32 mouse cellular contexts compared by ENCODE assay signal in genomic region chr3:105375820-105376219, GRCm38 (mm10).
DNase-seq lines count a peak whose midpoint lies in the region; ATAC-seq and TF ChIP-seq lines count a peak whose summit lies in the region.
"Had no signal": no experiment of that assay in that cellular context is flagged by ENCODE, and none has a peak within 500 bp of the region (broad histone marks: within the 10 kb centered on the region; RNA-seq: fewer than 3 reads in every experiment).

No protein-coding gene starts in this region.

- H3K4me1 ChIP-seq in heart, embryonic 14.5 days (ENCODE audit: control insufficient read depth in 2 of 2, insufficient read depth in 2 of 2, low read length in 2 of 2): peaks cover 19 to 22% of the 10 kb centered on the region in 2 experiments
- H3K4me1 ChIP-seq: limb, embryonic 15.5 days; liver, embryonic 13.5 days had no signal

- DNase-seq in layer of hippocampus, adult 2 months (ENCODE audit: low spot score in 2 of 2): no peak
- no peak for DNase-seq in layer of hippocampus, adult 8-10 months (ENCODE audit: low spot score in 2 of 2)
- peak; percentile 20 to 25 for DNase-seq in heart, postnatal 10 days
- DNase-seq in MN1 (ENCODE audit: low spot score): no peak
- DNase-seq in cerebellum, adult 11 months: no peak
- DNase-seq: adrenal gland, postnatal 36 days; B cell, adult 2 months; cerebellum, adult 2 months; cerebellum, postnatal 25 days; gastrocnemius, postnatal 14 days; kidney, adult 8-10 months; kidney, postnatal 4 days; layer of hippocampus, adult 9-11 months; liver, embryonic 13.5 days; lung, adult 18-20 months; lung, postnatal 4 days; right cerebral cortex, postnatal 4 days; thymus, adult 18-20 months; thymus, postnatal 36 days had no signal

- H3K9ac ChIP-seq in heart, embryonic 14.5 days (ENCODE audit: low read length): peak overlapping the region; percentile 73
- H3K9ac ChIP-seq: forebrain, embryonic 13.5 days; hindbrain, embryonic 13.5 days; limb, embryonic 15.5 days; liver, embryonic 13.5 days; midbrain, embryonic 12.5 days; neural tube, embryonic 13.5 days had no signal

- intact Hi-C loops in heart, postnatal 10 days (cut with DNase I): no loop called here

- 23% methylated on average over 7 of the region's 7 CpGs for WGBS in heart, embryonic 14.5 days

- no peaks in the 10 kb centered on the region for H3K36me3 ChIP-seq in heart, embryonic 14.5 days (ENCODE audit: control insufficient read depth, insufficient read depth, low read length)
- H3K36me3 ChIP-seq: hindbrain, embryonic 13.5 days; limb, embryonic 10.5 days; limb, embryonic 15.5 days; liver, embryonic 13.5 days; midbrain, embryonic 12.5 days; neural tube, embryonic 13.5 days had no signal

- no peaks in the 10 kb centered on the region for H3K9me3 ChIP-seq in heart, embryonic 14.5 days (ENCODE audit: control insufficient read depth, low read length)
- H3K9me3 ChIP-seq: forebrain, embryonic 13.5 days; hindbrain, embryonic 13.5 days; limb, embryonic 10.5 days; limb, embryonic 15.5 days; liver, embryonic 13.5 days; megakaryocyte, embryonic 14.5 days; midbrain, embryonic 12.5 days; neural tube, embryonic 13.5 days had no signal

- H3K4me2 ChIP-seq in heart, embryonic 14.5 days (ENCODE audit: low read length): peak overlapping the region; percentile 69
- H3K4me2 ChIP-seq: forebrain, embryonic 13.5 days; hindbrain, embryonic 13.5 days; limb, embryonic 15.5 days; liver, embryonic 13.5 days; midbrain, embryonic 12.5 days; neural tube, embryonic 13.5 days had no signal

- peak overlapping the region; percentile 68 for H3K27ac ChIP-seq in layer of hippocampus, adult 2 months
- peak overlapping the region; percentile 86 to 94 for H3K27ac ChIP-seq in heart, embryonic 14.5 days (replicated peaks in 1 of 2; ENCODE audit: control insufficient read depth in 1 of 2, insufficient read depth in 1 of 2, low read depth in 2 of 2, low read length in 2 of 2)
- H3K27ac ChIP-seq: forebrain, embryonic 13.5 days; hindbrain, embryonic 13.5 days; kidney, postnatal 0 days; limb, embryonic 10.5 days; limb, embryonic 15.5 days; liver, embryonic 13.5 days; midbrain, embryonic 12.5 days; neural tube, embryonic 13.5 days; stomach, postnatal 0 days had no signal

- ATAC-seq in heart, embryonic 14.5 days (ENCODE audit: insufficient number of reproducible peaks, insufficient read depth, low FRiP score, low read depth): no peak; the same call in 1 of the 2 replicates
- ATAC-seq: activated CD4-positive, CD25-positive, alpha-beta regulatory T cell, adult 4 months; forebrain, embryonic 13.5 days; intestine, embryonic 16.5 days; lung, postnatal 0 days had no signal

- peak overlapping the region; percentile 13; the same call in 1 of the 2 replicates for H3K4me3 ChIP-seq in layer of hippocampus, adult 2 months
- H3K4me3 ChIP-seq in heart, embryonic 14.5 days (ENCODE audit: control insufficient read depth in 1 of 2, insufficient read depth in 1 of 2, low read depth in 1 of 2, low read length in 2 of 2): peak overlapping the region; percentile 28 to 33
- H3K4me3 ChIP-seq: forebrain, embryonic 13.5 days; hindbrain, embryonic 13.5 days; limb, embryonic 10.5 days; limb, embryonic 15.5 days; liver, embryonic 13.5 days; megakaryocyte, embryonic 14.5 days; midbrain, embryonic 12.5 days; neural tube, embryonic 13.5 days had no signal

- TF ChIP-seq CTCF in layer of hippocampus, adult 2 months (conservative IDR thresholded peaks at IDR 0.05): no peak

- H3K27me3 ChIP-seq in heart, embryonic 14.5 days (ENCODE audit: control insufficient read depth, insufficient read depth, low read length): no peaks in the 10 kb centered on the region
- H3K27me3 ChIP-seq: forebrain, embryonic 13.5 days; hindbrain, embryonic 13.5 days; limb, embryonic 15.5 days; liver, embryonic 13.5 days; neural tube, embryonic 13.5 days had no signal

Comparison
In these comparisons a context has a peak if more than half of its experiments do, and no peak if none do; other contexts are left out.
1. DNase-seq: peak in heart, postnatal 10 days (2 of 2); none in layer of hippocampus, adult 2 months (0 of 2), layer of hippocampus, adult 8-10 months (0 of 2), MN1 (single experiment) and cerebellum, adult 11 months (single experiment).